Mouse (Mus musculus): Measurements from ENCODE around the gene Gm28372. TPM values are rescaled to one million over a fixed set of nuclear protein-coding genes. Genes with fewer than 3 reads are reported as not detected.

The Gm28372 gene
- polyA plus RNA-seq, 1 experiment from 2014 or later: 0.14 TPM

DNA sequence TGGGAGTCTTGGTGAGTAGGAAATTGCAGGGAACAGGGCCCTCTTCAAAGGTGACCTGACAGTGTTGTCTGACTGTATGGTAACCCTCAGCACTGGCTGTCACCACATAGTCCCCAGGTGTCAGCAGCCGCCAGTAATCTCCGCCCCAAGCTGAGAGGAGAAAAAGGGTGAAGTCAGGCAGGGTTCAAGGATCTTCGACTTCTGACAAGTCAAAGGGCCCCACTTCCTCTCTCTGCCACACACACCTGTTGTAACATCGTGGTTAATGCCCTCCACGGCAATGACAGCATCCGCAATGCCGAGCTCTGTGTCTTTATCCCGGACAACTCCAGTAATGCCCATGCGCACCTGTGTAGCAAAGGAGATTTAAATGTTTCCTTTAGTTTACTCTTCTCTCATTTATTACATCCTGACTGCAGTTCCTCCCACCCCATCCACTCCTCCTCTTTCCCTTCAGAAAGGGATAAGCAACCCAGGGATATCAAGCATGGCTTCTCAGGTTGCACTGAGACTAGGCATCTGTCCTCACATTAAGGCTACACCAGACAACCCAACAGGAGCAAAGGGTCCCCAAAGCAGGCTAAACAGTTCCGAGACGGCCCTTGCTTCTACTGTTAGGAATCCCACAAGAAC is 13.9 kb upstream of the Gm28372 start:
- 75% methylated on average over 11 of the region's 11 CpGs for WGBS
- H3K4me1 ChIP-seq: no peaks in the 10 kb centered on the region
- no peak overlapping the region for H3K27ac ChIP-seq
- H3K4me2 ChIP-seq: no peak overlapping the region
- no peaks in the 10 kb centered on the region for H3K27me3 ChIP-seq (replicated peaks)
- H3K4me3 ChIP-seq (replicated peaks): no peak overlapping the region
- no peak for ATAC-seq (ENCODE audit: insufficient read depth, low FRiP score, low read depth)
- no peaks in the 10 kb centered on the region for H3K9me3 ChIP-seq
- H3K9ac ChIP-seq: no peak overlapping the region
- H3K36me3 ChIP-seq: 0 out of 2 replicates have a peak, but pooled peaks cover 3% of the 10 kb centered on the region

DNA sequence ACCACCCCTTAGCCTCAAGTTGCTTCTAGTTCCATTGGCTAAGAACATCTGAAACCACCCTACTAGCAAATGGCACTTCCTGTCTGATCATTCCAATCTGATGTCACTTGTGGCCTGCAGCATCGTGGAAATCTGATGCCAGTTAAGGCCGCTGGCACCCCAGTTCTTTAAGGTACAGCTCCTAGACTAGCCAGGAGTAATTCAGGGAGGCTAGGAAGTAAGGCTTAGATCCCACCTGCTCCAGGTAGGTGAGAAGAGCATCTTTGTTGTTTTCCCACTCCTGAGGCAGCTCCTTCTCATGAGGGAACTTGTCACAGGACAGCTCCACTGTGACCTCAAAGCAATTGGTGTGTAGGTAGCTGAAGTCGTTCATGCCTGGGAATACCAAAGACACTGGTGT is 12.2 kb upstream of the Gm28372 start:
- Histone ChIP-seq H3K4me2 (no peak overlapping the region), H3K4me3 (replicated peaks) (no peak overlapping the region), H3K36me3 (0 out of 2 replicates have a peak, but pooled peaks cover 3% of the 10 kb centered on the region), H3K4me1 (no peaks in the 10 kb centered on the region), H3K9ac (no peak overlapping the region), H3K27ac (no peak overlapping the region), H3K9me3 (no peaks in the 10 kb centered on the region), H3K27me3 (replicated peaks) (no peaks in the 10 kb centered on the region)
- WGBS: 80% methylated on average over 3 of the region's 3 CpGs
- ATAC-seq (ENCODE audit: insufficient read depth, low FRiP score, low read depth): no peak

DNA sequence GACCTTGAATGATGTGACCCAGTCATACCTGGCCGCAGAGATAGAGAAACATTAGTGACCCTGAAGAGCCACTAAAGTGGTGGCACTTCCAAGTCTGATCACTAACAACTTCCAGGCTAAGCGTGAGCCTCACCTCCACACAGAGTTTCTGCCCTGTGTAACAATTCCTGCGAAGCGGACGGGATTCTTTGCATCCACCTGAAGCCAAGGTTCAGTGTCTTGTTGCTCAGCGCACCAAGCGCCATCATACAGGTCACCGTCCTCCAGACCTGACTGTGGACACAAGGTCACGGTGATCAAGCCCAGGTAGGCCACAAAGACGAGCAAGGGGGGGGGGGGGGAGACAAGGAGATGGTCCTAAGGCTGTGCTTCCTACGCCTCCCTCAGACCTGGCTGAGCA is 9.3 kb upstream of the Gm28372 start:
- Histone ChIP-seq H3K4me3 (replicated peaks) (no peak overlapping the region), H3K9me3 (no peaks in the 10 kb centered on the region), H3K4me2 (no peak overlapping the region), H3K27ac (no peak overlapping the region), H3K9ac (no peak overlapping the region), H3K27me3 (replicated peaks) (no peaks in the 10 kb centered on the region), H3K4me1 (no peaks in the 10 kb centered on the region), H3K36me3 (0 out of 2 replicates have a peak, but pooled peaks cover 3% of the 10 kb centered on the region)
- no peak for ATAC-seq (ENCODE audit: insufficient read depth, low FRiP score, low read depth)
- WGBS: 93% methylated on average over 11 of the region's 11 CpGs

- Histone ChIP-seq H3K4me2 (peak within 1 kb of the TSS; percentile 92), H3K4me3 (replicated peaks) (peak within 1 kb of the TSS; percentile 57), H3K9ac (peak within 1 kb of the TSS; percentile 47), H3K4me1 (no peaks in the 10 kb centered on the region), H3K27me3 (replicated peaks) (no peaks in the 10 kb centered on the region), H3K9me3 (no peaks in the 10 kb centered on the region), H3K36me3 (0 out of 2 replicates have a peak, but pooled peaks cover 2% of the 10 kb centered on the region), H3K27ac (peak within 1 kb of the TSS; percentile 44; the same call in 1 of the 2 replicates)
- peak; percentile 75 for ATAC-seq (ENCODE audit: insufficient read depth, low FRiP score, low read depth)
- WGBS: under 1% methylated on average over 35 of the region's 53 CpGs
These were observed 7.7 kb upstream of the Gm28372 start, which contains the start of gene Cpxm1 for GRCm38 (mm10) chr2:130397186-130397985. Gene Cpxm1 (minus strand): TSS chr2:130397574.

DNA sequence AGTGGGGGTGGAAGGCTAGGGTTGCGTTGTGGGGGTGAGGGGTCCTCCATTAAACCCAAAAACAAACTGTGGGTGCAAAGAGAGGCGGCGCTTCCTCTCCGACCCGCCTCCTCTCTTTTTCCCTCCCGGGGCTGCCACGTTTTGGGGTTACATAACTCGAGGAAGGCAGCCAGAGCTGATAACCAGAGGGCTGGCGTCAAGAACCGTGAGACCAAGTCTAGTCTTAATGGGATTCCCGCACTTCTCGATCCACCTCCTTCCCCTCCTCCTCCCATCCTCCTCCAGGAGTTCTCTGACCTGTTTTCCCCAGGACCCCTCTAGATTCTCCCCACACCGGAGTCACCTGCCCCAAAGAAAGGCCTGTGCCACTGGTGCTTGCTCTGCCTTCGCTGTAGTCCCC is 6.9 kb upstream of the Gm28372 start:
- H3K4me1 ChIP-seq: no peaks in the 10 kb centered on the region
- WGBS: 15% methylated on average over 14 of the region's 14 CpGs
- H3K4me2 ChIP-seq: peak overlapping the region; percentile 92
- no peaks in the 10 kb centered on the region for H3K36me3 ChIP-seq
- peak overlapping the region; percentile 57 for H3K4me3 ChIP-seq (replicated peaks)
- no peak overlapping the region for H3K9ac ChIP-seq
- H3K9me3 ChIP-seq: no peaks in the 10 kb centered on the region
- H3K27ac ChIP-seq: no peak overlapping the region
- no peaks in the 10 kb centered on the region for H3K27me3 ChIP-seq (replicated peaks)
- ATAC-seq (ENCODE audit: insufficient read depth, low FRiP score, low read depth): no peak

DNA sequence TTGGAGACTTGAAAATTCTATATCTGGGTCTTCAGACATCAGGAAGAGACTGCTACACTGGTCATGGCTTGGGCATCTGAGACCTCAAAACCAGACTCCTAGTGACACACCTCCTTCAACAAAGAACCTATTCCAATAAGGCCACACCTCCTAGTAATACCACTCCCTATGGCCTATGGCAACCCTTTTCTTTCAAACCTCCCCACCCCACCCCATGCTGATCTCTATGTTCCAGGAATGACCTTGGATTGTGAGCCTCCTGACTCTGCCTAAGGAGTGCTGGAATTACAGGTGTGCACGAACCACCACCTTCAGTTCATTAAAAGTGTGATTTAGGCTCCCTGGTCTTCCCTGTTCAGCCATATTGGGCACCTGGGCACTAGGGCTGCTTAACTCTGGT is 5.0 kb upstream of the Gm28372 start:
- Histone ChIP-seq H3K9me3 (no peaks in the 10 kb centered on the region), H3K4me2 (no peak overlapping the region), H3K27me3 (replicated peaks) (no peaks in the 10 kb centered on the region), H3K4me3 (replicated peaks) (no peak overlapping the region), H3K36me3 (no peaks in the 10 kb centered on the region), H3K27ac (no peak overlapping the region), H3K9ac (no peak overlapping the region), H3K4me1 (no peaks in the 10 kb centered on the region)
- WGBS: 85% methylated on average over 1 of the region's 1 CpGs
- ATAC-seq (ENCODE audit: insufficient read depth, low FRiP score, low read depth): no peak

DNA sequence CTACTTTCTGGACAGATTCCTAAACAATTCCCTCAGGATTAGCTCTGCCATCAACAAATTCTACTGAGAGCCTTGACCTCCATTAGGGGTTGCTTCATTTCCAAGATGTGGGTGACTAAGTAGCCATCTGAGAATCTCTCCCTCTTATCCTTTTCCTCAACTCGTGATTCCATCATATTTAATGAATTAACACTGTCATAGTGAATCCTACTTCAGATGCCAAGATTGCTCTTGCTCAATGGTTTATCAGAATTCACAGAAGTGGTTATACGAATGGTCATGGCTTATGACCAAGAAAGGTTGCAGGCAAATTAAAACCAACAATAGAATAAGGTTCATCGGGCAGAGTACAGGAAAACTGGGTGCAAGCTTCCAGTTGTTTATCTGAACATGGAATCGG is 3.1 kb upstream of the Gm28372 start:
- H3K4me3 ChIP-seq (replicated peaks): no peak overlapping the region
- no peak overlapping the region for H3K9ac ChIP-seq
- H3K4me1 ChIP-seq: no peaks in the 10 kb centered on the region
- no peak overlapping the region for H3K27ac ChIP-seq
- H3K36me3 ChIP-seq: no peaks in the 10 kb centered on the region
- 67% methylated on average over 4 of the region's 4 CpGs for WGBS
- H3K4me2 ChIP-seq: no peak overlapping the region
- no peak for ATAC-seq (ENCODE audit: insufficient read depth, low FRiP score, low read depth)
- H3K9me3 ChIP-seq: no peaks in the 10 kb centered on the region
- 0 out of 2 replicates have a peak, but pooled peaks cover 3% of the 10 kb centered on the region for H3K27me3 ChIP-seq (replicated peaks)

- Histone ChIP-seq H3K4me1 (no peaks in the 10 kb centered on the region), H3K9me3 (no peaks in the 10 kb centered on the region), H3K27ac (no peak within 1 kb of the TSS), H3K4me2 (no peak within 1 kb of the TSS), H3K4me3 (replicated peaks) (no peak within 1 kb of the TSS), H3K9ac (no peak within 1 kb of the TSS), H3K36me3 (no peaks in the 10 kb centered on the region), H3K27me3 (replicated peaks) (0 out of 2 replicates have a peak, but pooled peaks cover 3% of the 10 kb centered on the region)
- ATAC-seq (ENCODE audit: insufficient read depth, low FRiP score, low read depth): no peak
- WGBS: 89% methylated on average over 2 of the region's 2 CpGs
These were observed 1.1 kb downstream of the Gm28372 start, which contains the start of gene Tmem239 for GRCm38 (mm10) chr2:130406178-130406577. Gene Tmem239 (plus strand): TSS chr2:130406478.

GRCm38 (mm10) chr2:130408194-130408593 is 3.2 kb downstream of the Gm28372 start:
- 0 out of 2 replicates have a peak, but pooled peaks cover 3% of the 10 kb centered on the region for H3K27me3 ChIP-seq (replicated peaks)
- H3K4me3 ChIP-seq (replicated peaks): no peak overlapping the region
- H3K4me2 ChIP-seq: no peak overlapping the region
- no peak overlapping the region for H3K9ac ChIP-seq
- H3K27ac ChIP-seq: no peak overlapping the region
- H3K9me3 ChIP-seq: no peaks in the 10 kb centered on the region
- no peaks in the 10 kb centered on the region for H3K4me1 ChIP-seq
- H3K36me3 ChIP-seq: no peaks in the 10 kb centered on the region
- 14% methylated on average over 6 of the region's 6 CpGs for WGBS
- no peak for ATAC-seq (ENCODE audit: insufficient read depth, low FRiP score, low read depth)

GRCm38 (mm10) chr2:130411558-130412495 is 6.8 kb downstream of the Gm28372 start:
- no peaks in the 10 kb centered on the region for H3K4me1 ChIP-seq
- no peaks in the 10 kb centered on the region for H3K36me3 ChIP-seq
- ATAC-seq (ENCODE audit: insufficient read depth, low FRiP score, low read depth): peak; percentile 68
- no peak overlapping the region for H3K27ac ChIP-seq
- 38% methylated on average over 16 of the region's 16 CpGs for WGBS
- no peak overlapping the region for H3K4me2 ChIP-seq
- H3K27me3 ChIP-seq (replicated peaks): 0 out of 2 replicates have a peak, but pooled peaks cover under 1% of the 10 kb centered on the region
- H3K9me3 ChIP-seq: no peaks in the 10 kb centered on the region
- H3K9ac ChIP-seq: no peak overlapping the region
- H3K4me3 ChIP-seq (replicated peaks): no peak overlapping the region

DNA sequence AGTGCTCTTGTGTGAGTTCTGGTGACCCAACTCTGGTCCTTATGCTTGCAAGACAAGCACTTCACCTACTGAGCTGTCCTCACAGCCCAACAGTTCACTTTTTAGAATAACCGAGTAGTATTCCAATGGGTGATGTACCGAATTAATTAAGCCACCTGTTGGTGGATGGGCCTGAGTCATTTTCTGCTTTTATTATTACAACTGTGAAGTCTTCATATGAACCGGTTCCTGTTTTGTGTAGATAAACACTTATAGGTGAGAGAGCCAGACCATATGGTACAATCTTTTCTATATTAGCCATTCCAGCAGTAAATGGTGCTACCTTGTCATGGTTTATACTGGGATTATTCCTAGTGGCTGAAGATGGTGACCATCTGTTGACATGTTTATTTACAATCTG is 7.7 kb downstream of the Gm28372 start:
- WGBS: 74% methylated on average over 3 of the region's 3 CpGs
- Histone ChIP-seq H3K4me3 (replicated peaks) (no peak overlapping the region), H3K27me3 (replicated peaks) (no peaks in the 10 kb centered on the region), H3K9ac (no peak overlapping the region), H3K9me3 (no peaks in the 10 kb centered on the region), H3K27ac (no peak overlapping the region), H3K4me2 (no peak overlapping the region), H3K36me3 (no peaks in the 10 kb centered on the region), H3K4me1 (no peaks in the 10 kb centered on the region)
- ATAC-seq (ENCODE audit: insufficient read depth, low FRiP score, low read depth): no peak
